Mouse (Mus musculus): ENCODE data around the gene Esrra.

Gene Esrra

DNA sequence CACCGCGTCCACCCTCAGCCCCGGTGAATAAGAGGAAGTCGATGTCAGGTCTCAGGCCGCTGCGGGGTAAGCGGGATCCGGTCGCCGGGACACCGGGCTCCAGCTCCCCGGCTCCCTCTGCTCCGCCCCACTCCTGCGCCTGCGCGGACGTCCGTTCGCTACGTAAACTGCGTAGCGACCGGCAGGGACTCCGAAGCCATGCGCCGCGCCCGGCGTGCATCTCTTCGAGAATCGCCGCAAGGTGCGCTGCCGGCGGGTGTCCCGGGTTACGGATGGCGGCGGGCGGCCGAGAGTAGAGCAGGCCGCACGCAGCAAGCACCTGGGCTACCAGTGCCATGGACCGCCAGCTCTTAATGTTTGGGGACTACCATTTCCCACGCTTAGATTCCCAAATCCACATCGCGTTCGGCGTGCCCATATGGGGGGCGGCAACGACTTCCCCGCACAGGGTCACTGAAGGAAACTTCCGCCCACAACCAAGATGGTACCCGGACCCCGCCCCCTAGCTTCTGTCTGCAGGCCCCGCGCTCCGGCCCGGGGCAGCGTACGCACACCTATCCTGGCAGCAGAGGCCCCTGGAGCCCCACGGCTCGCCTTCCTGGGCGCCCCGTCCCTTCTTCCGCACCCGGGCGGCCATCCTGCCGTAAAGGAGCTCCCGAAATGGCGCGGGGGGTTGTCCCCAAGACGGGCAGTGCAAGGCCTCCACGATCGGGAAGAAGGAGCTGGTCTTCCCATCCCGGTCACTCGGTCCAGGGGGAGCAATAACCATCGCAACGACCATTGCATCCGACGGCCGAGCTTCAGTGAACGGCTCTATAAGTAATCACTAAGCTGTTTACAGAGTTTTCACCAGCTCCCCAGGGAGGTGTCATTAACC, 20.0 kb upstream of the Esrra start, which contains the start of gene Bad:
Bad (plus strand) TSS at position 490 of the 877 bp plus-strand sequence.
- DNase-seq (ENCODE audit: low read depth, low spot score): peak; percentile 89

- peak; percentile 21 for DNase-seq (ENCODE audit: low read depth, low spot score)
Observed at GRCm38 (mm10) chr19:6940396-6941351, 19.1 kb upstream of the Esrra start.

GRCm38 (mm10) chr19:6939106-6940002, 17.7 kb upstream of the Esrra start:
- no peak for DNase-seq (ENCODE audit: low read depth, low spot score)

GRCm38 (mm10) chr19:6937541-6938465, 16.2 kb upstream of the Esrra start:
- peak; percentile 27 for DNase-seq (ENCODE audit: low read depth, low spot score)

- peak; percentile 68 for DNase-seq (ENCODE audit: low read depth, low spot score)
Observed at GRCm38 (mm10) chr19:6936299-6936698, 14.7 kb upstream of the Esrra start.

DNA sequence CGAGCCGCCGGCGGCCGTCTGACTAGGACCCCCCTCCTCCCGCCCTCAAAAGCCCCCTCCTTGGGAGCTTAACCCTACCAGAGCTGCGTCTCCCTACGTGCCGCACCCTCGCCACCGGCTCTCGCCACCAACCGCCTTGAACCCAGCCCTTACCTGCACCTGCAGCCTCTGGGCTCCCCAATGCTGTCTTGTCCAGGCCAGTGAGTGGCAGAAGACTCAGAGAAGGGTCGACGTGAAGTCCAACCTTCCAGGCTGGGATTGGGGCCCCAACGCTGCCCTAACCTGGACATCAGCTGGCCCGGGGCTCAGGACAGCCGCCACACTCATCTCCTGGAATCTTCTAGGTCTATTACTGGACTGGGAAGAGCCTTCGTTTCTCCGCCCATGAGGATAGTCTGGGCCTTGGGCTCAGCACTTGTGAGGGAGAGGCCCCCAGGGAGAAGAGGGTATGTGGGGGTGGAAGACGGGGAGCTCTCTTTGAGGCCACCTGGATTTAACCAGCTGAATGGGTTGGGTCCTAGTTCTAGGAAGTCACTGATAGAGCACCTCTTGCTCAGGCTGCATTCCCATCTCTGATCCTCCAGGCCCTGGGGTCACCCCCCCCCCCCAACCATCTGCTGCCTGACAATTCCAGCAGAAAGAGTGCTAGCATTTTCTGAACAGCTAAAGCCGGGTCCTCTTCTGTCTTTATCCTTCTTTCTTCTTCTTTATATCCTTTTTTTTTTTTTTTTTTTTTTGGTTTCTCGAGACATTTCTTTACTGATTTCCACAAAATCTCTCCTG, 12.8 kb upstream of the Esrra start, which contains the start of gene Kcnk4:
Kcnk4 (minus strand) TSS at position 321 of the 783 bp plus-strand sequence.
- no peak for DNase-seq (ENCODE audit: low read depth, low spot score)

DNA sequence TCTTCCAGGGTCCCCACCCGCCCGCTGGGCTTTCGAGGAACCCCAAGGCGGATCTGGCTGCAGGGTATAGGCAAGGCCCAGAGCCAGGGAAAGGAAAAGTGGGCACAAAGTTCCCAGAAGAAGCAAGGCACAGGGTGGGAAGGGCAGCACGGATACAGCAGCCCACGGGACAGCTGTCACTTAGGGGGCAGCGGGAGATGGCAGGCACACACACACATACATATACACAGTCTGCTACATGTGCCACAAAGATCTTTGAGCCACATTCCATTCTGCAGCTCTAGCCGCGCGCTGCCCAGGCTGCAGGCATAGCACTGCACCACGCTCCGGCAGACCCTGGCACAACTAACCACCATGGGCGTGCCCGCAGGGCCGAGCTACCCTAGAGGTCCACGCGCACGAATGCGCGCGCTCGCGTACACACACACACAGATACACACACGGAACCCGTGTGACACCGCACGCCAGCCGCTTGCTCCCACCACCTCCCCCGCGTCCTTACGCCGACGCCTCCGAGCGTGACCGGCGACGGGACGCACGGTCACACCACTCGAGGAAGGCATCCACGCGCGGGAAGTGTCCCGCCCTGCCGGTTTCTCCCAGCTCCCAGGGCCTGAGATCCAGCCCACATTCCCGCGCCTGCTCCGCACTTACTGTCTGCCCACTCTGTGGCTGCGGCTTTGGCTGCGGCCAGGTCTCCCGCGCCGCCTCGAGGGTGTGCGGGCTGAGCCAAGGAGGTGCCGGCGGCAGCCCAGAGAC, 12.0 kb upstream of the Esrra start:
- DNase-seq (ENCODE audit: low read depth, low spot score): peak; percentile 36

DNA sequence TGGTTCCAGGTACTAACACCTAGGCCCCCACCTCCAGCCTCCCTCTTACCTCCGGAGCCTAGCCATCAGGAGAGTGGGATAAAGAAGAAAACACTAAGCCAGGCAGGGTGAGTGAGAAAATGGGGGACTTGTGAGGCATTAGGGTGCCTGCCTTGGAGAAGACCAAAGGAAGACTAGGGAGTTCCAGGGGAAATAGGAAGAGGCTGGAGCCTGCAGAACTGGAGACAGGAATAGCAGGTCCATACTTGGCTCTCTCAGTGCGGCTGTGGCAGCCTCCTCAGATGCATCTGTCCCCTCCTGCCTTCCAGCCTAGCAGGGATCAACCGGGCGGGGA, 11.5 kb upstream of the Esrra start:
- no peak for DNase-seq (ENCODE audit: low read depth, low spot score)

GRCm38 (mm10) chr19:6932018-6932417, 10.4 kb upstream of the Esrra start:
- DNase-seq (ENCODE audit: low read depth, low spot score): peak; percentile 81

DNA sequence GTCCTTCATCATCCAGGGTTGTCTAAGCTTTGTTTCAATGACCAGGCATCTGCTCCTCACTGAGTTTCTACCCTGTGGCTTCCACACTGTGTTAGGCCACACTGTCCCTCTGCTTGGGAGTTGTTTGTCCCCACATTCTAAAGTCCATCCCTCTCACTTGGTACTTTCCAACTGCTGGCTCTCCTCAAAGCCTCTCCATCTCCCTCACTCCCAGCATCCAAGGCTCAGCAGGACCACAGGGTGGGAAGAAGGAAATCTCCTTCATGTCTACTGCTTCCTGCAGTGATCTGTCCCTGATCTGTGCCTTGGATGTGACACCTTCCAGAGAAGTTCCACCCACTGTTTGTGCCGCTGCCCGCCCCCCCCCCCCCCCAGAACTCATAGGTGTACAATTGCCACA, 9.4 kb upstream of the Esrra start:
- DNase-seq (ENCODE audit: low read depth, low spot score): no peak

DNA sequence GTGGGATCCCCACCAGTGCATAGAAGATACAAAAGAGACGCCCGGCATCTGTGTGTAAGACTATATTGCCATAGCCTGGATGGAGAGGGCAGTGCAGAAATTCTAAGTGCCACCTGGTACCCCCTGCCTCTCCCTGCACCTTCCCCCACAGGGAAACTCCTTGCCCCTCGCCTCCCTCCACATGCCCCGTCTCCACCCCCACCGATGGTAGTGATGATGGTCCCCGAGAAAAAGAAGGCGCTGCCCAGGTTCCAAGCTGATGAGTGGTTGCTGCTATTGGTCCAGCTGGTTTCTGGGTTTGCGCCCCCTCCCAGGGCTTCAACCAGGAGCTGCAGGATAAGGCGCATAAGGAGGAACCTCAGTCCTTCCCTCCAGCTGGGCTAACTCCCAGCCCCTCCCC, 6.5 kb upstream of the Esrra start:
- no peak for DNase-seq (ENCODE audit: low read depth, low spot score)

DNA sequence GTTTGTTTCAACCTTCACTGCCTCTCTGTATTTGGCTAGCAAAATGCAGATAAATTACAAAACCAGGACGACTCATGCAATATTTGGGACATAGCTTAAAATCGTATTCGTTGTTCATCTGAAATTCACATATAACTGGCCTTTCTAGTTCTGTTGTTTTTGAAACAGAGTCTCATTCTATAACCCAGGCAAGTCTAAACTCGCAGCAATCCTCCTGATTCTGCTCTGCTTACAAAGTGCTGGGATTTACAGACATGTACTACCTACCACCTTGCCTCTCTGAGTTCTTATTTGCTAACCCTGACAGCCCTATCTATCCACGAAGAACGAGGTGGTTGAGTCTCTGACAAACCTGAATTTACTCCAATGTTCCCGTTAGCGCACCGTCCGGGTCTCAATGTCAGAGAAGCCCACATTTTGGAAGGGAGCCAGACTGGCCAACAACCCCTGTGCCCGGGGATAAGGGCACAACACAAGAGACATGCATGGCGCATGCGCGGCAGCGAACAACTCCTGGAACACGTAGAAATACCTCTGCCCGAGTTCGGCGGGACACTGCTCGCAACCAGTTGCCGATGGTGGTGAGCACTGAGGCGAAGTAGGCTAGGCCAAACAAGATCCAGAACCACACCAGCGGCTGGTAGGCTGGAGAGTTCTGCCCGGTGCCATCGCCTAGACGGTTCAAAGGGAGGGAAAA, 5.1 kb upstream of the Esrra start:
- peak; percentile 56 for DNase-seq (ENCODE audit: low read depth, low spot score)

- peak; percentile 49 for DNase-seq (ENCODE audit: low read depth, low spot score)
Observed at GRCm38 (mm10) chr19:6925611-6926329, 4.2 kb upstream of the Esrra start.

- peak; percentile 62 for DNase-seq (ENCODE audit: low read depth, low spot score)
Observed at GRCm38 (mm10) chr19:6925307-6925573, 3.6 kb upstream of the Esrra start, which contains the start of gene Catsperz. TSS of gene Catsperz (minus strand) at chr19:6925380.

GRCm38 (mm10) chr19:6924461-6925306, 3.1 kb upstream of the Esrra start:
- peak; percentile 84 for DNase-seq (ENCODE audit: low read depth, low spot score)

GRCm38 (mm10) chr19:6922901-6923735, 1.5 kb upstream of the Esrra start:
- DNase-seq (ENCODE audit: low read depth, low spot score): no peak

All from R1 (cell line).